Mouse (Mus musculus) hindbrain, embryonic 11.5 days (tissue): ENCODE results near the gene Dnajb8. TPM values are rescaled to one million over a fixed set of nuclear protein-coding genes. Genes with fewer than 3 reads are reported as not detected.

ENCODE experiments used
- ATAC-seq: fragments of 200-750 bp; cut with Nextera tagmentation; 2 replicates; pipeline ENCODE4 v1.8.0; 2017; ENCODE audit warnings: mild to moderate bottlenecking, moderate TSS enrichment, moderate library complexity; ENCODE audit not compliant: low FRiP score
- DNase-seq: peaks from one replicate; pipeline ENCODE4 v3.0.0-alpha.2; 2015; ENCODE audit warnings: low spot score
- H3K27ac ChIP-seq: fragments of 300-500 bp; sonication (generic); 2 replicates; pipeline ENCODE4 v1.5.1; 2014; ENCODE audit warnings: mild to moderate bottlenecking, low read depth, low read length
- H3K27me3 ChIP-seq: fragments of 300-500 bp; sonication (generic); 2 replicates; pipeline ENCODE4 v1.6.1; 2014; ENCODE audit warnings: mild to moderate bottlenecking, low read length, moderate library complexity, mixed read lengths; ENCODE audit not compliant: control insufficient read depth, insufficient read depth
- H3K36me3 ChIP-seq: fragments of 300-500 bp; sonication (generic); 2 replicates; pipeline ENCODE4 v1.6.1; 2014; ENCODE audit warnings: mild to moderate bottlenecking, low read length, moderate library complexity, mixed read lengths; ENCODE audit not compliant: control insufficient read depth, insufficient read depth
- H3K4me1 ChIP-seq: fragments of 300-500 bp; sonication (generic); replicated peaks from 2 replicates; pipeline ENCODE4 v1.6.1; 2014; ENCODE audit warnings: low read length, mixed read lengths; ENCODE audit not compliant: control insufficient read depth, insufficient read depth
- H3K4me2 ChIP-seq: fragments of 300-500 bp; sonication (generic); replicated peaks from 2 replicates; pipeline ENCODE4 v1.6.1; 2014; ENCODE audit warnings: mild to moderate bottlenecking, low read depth, low read length
- H3K4me3 ChIP-seq: fragments of 300-500 bp; sonication (generic); 2 replicates; pipeline ENCODE4 v1.5.1; 2014; ENCODE audit warnings: low read depth, low read length
- H3K9ac ChIP-seq: fragments of 300-500 bp; sonication (generic); 2 replicates; pipeline ENCODE4 v1.6.1; 2014; ENCODE audit warnings: low read depth, low read length
- H3K9me3 ChIP-seq: fragments of 300-500 bp; sonication (generic); 2 replicates; pipeline ENCODE4 v1.6.1; 2016; ENCODE audit warnings: low read length; ENCODE audit not compliant: control insufficient read depth
- WGBS: fragments of 180-500 bp; shearing (Covaris S2); extraction: QIAGEN DNeasy Blood & Tissue Kit; methylation state at CpG from one replicate; pipeline ENCODE4 v1.1.7; 2014; 5-methylcytosine and 5-hydroxymethylcytosine counted together
- polyA plus RNA-seq: library from polyadenylated mRNA; unstranded; fragments of >200 nt; fragmentation: Nextera tagmentation; extraction: Ambion mirVana; gene quantifications from 2 replicates; pipeline ENCODE4 v1.2.1, GENCODE M21; 2014

The Dnajb8 gene
- polyA plus RNA-seq, 1 experiment from 2014 or later: not detected

DNA sequence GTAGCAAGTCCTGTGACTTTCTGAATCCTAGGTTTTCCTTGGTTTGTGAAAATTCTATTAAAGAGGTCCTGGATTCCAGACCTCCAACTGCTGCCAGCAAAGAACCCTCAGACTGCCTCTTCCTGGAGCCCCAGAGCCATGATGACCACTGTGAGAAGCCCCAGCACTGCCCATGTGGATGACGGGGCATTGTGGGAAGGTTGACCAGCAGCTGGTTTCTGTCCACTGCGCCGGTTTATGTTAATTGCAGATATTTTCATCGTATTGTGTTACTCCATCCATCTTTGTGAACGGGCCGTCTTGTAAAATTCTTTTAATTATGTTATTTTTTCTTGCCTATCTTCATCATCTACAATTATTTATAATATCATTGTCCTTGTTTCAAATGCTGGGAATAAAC, 52.6 kb downstream of the Dnajb8 start:
- no peak overlapping the region for H3K9ac ChIP-seq
- H3K4me3 ChIP-seq: no peak overlapping the region
- no peak overlapping the region for H3K27ac ChIP-seq
- no peaks in the 10 kb centered on the region for H3K9me3 ChIP-seq
- H3K27me3 ChIP-seq: no peaks in the 10 kb centered on the region
- WGBS: 92% methylated on average over 6 of the region's 6 CpGs
- H3K4me1 ChIP-seq: no peaks in the 10 kb centered on the region
- H3K36me3 ChIP-seq: no peaks in the 10 kb centered on the region
- no peak for ATAC-seq
- no peak for DNase-seq
- H3K4me2 ChIP-seq: no peak overlapping the region

GRCm38 (mm10) chr6:88276221-88276620, 54.2 kb downstream of the Dnajb8 start:
- WGBS: 86% methylated on average over 4 of the region's 4 CpGs
- DNase-seq: no peak
- no peaks in the 10 kb centered on the region for H3K9me3 ChIP-seq

DNA sequence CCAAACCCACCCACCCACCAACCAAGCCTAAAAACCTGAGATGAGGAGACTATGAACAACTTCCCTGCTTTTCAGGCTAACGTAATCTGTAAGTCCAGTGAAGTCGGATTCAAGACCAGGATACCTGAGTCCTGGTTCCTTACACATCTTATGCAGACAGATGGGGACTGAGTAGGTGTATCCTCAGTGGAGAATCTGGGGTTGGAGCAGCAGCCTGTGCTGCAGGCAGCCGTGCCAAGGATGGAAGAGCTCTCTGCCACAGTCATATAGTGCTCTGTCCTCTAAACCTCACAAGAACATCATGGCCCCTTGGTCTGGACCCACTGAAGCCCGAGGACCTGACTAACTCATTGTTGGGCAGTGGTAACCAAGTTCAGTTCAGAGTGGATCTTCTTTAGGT, 55.2 kb downstream of the Dnajb8 start:
- no peak for DNase-seq
- no peak for ATAC-seq
- Histone ChIP-seq H3K4me3 (no peak overlapping the region), H3K27ac (no peak overlapping the region), H3K4me1 (no peaks in the 10 kb centered on the region), H3K9ac (no peak overlapping the region), H3K36me3 (no peaks in the 10 kb centered on the region), H3K9me3 (no peaks in the 10 kb centered on the region), H3K27me3 (no peaks in the 10 kb centered on the region), H3K4me2 (no peak overlapping the region)
- WGBS: 91% methylated on average over 4 of the region's 4 CpGs

More at GRCm38 (mm10) chr6:88276221-88276620, 54.2 kb downstream of the Dnajb8 start:
- Histone ChIP-seq H3K4me1 (no peaks in the 10 kb centered on the region), H3K9ac (no peak overlapping the region), H3K27ac (no peak overlapping the region), H3K36me3 (no peaks in the 10 kb centered on the region), H3K27me3 (no peaks in the 10 kb centered on the region), H3K4me3 (no peak overlapping the region), H3K4me2 (no peak overlapping the region)
- no peak for ATAC-seq

DNA sequence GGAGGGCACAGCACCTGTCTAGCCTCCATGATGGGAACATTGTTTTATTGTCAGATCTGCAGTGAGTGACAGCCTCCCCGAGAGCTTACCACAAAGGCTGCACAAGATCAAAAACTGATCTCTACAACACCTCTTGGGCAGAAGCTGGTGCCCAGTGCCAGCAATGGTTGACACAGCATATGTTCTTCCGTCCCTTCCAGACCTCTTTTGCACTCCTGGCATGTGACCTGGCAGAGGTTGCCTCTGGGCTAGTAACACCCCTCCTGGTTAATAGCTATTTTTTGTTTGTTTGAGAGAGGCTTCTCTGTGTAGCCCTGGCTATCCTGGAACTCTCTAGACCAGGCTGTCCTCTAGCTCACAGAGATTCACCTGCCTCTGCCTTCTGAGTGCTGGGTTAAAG, 56.1 kb downstream of the Dnajb8 start:
- Histone ChIP-seq H3K9me3 (no peaks in the 10 kb centered on the region), H3K36me3 (no peaks in the 10 kb centered on the region), H3K27me3 (no peaks in the 10 kb centered on the region), H3K9ac (no peak overlapping the region), H3K4me2 (no peak overlapping the region), H3K27ac (no peak overlapping the region), H3K4me1 (no peaks in the 10 kb centered on the region), H3K4me3 (no peak overlapping the region)
- ATAC-seq (no peak), DNase-seq (no peak)
- 93% methylated on average over 2 of the region's 2 CpGs for WGBS

- Histone ChIP-seq H3K36me3 (no peaks in the 10 kb centered on the region), H3K27ac (no peak overlapping the region), H3K9ac (no peak overlapping the region), H3K4me3 (no peak overlapping the region), H3K4me1 (no peaks in the 10 kb centered on the region), H3K27me3 (no peaks in the 10 kb centered on the region), H3K9me3 (no peaks in the 10 kb centered on the region), H3K4me2 (no peak overlapping the region)
- no peak for DNase-seq
- WGBS: 73% methylated on average over 6 of the region's 6 CpGs
- ATAC-seq: no peak
Measured at GRCm38 (mm10) chr6:88290129-88290766, 68.2 kb downstream of the Dnajb8 start.

DNA sequence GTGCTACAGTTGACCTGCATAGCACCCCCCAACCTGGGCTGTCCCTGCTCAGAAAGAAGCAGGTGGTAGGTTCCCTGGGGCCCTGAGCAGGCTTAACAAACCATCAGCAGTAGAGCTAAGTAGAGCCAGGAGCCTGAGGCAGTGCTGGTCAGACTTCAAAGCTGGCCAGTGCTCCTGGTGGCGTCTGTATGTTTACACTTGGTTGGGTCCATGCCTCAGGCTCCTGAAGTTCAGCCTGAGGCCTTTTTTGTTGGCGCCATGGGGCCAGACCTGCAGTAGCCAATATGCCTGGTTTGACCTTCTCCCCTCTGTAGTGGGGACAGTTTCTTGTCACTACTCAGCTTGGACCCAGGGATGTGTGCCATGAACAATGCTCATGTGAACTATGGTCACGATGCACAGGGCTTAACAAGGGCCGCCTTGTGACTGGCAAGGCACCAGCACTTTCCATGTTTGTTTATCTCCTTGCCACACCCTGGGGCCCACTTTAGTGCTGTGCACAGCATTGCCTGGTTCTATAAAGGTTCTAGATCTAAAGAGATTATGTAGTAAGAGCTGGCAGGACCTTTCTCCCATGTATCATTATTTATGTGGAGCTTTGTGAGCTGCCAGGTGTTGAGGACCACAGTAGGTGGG, 70.3 kb downstream of the Dnajb8 start:
- H3K4me2 ChIP-seq: no peak overlapping the region
- WGBS: 81% methylated on average over 4 of the region's 4 CpGs
- no peak overlapping the region for H3K9ac ChIP-seq
- H3K27ac ChIP-seq: no peak overlapping the region
- DNase-seq: no peak
- no peaks in the 10 kb centered on the region for H3K9me3 ChIP-seq
- no peak for ATAC-seq
- no peaks in the 10 kb centered on the region for H3K27me3 ChIP-seq
- H3K4me1 ChIP-seq: no peaks in the 10 kb centered on the region
- no peak overlapping the region for H3K4me3 ChIP-seq
- no peaks in the 10 kb centered on the region for H3K36me3 ChIP-seq

DNA sequence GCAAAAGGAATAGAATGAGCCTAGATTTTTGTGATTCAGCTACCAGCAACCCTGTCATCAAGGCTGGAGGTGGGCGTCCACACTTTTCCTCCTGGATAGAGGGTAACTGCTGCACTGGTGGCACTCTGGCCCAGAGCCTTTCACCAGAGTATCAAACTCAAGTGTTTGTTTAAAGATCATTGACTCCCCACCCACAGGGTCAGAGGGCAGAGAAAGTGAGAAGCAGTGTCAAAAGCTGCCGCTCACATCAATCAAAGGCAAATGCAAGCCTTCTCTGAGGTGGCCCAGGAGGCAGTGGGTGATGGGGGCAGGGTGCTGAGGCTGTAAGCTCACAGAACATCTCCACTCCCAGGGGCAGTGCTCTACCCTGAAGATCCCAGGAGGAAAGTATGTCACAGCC, 77.4 kb downstream of the Dnajb8 start:
- Histone ChIP-seq H3K36me3 (no peaks in the 10 kb centered on the region), H3K9me3 (no peaks in the 10 kb centered on the region), H3K9ac (no peak overlapping the region), H3K4me2 (no peak overlapping the region), H3K27ac (no peak overlapping the region), H3K4me3 (no peak overlapping the region), H3K27me3 (no peaks in the 10 kb centered on the region), H3K4me1 (no peaks in the 10 kb centered on the region)
- ATAC-seq (no peak), DNase-seq (no peak)
- 35% methylated on average over 2 of the region's 2 CpGs for WGBS

DNA sequence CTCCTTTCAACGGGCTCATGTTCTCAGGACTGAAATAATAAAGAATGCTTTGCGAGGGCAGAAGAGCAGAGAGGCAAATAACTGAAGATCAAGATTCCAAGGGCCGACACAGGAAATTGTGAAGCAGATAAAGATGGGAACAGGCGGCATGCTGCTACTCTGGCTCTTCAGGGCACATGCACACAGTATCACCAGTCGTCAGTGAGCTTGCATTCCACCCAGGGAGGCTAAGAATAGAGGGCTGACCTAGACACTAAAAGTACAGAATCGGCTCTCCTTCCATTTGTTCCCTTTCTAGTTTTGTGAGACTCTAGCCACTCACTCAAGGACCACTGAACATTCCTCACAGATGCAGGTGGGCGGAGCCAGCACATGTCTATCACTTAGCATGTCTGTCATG, 79.2 kb downstream of the Dnajb8 start:
- Histone ChIP-seq H3K27me3 (no peaks in the 10 kb centered on the region), H3K9me3 (no peaks in the 10 kb centered on the region), H3K4me2 (no peak overlapping the region), H3K9ac (no peak overlapping the region), H3K4me3 (no peak overlapping the region), H3K4me1 (no peaks in the 10 kb centered on the region), H3K27ac (no peak overlapping the region), H3K36me3 (no peaks in the 10 kb centered on the region)
- WGBS: 59% methylated on average over 7 of the region's 7 CpGs
- DNase-seq: no peak
- no peak for ATAC-seq
